Mouse (Mus musculus) R1 (cell line): Measurements from ENCODE around the gene Zbtb34.

ENCODE experiments used
- DNase-seq: peaks from one replicate; pipeline ENCODE4 v3.0.0-alpha.2; 2018; ENCODE audit warnings: low read depth, low spot score

Zbtb34 gene

GRCm38 (mm10) chr2:33401217-33401616 lies 29.9 kb downstream of the Zbtb34 start:
- DNase-seq: peak; percentile 42

GRCm38 (mm10) chr2:33400541-33400940 lies 30.6 kb downstream of the Zbtb34 start:
- DNase-seq: no peak

GRCm38 (mm10) chr2:33399091-33399490 lies 32.0 kb downstream of the Zbtb34 start:
- DNase-seq: no peak

GRCm38 (mm10) chr2:33397036-33397435 lies 34.1 kb downstream of the Zbtb34 start:
- DNase-seq: no peak

GRCm38 (mm10) chr2:33395053-33395452 lies 36.1 kb downstream of the Zbtb34 start:
- DNase-seq: no peak

- DNase-seq: peak; percentile 64
These were observed 37.0 kb downstream of the Zbtb34 start for GRCm38 (mm10) chr2:33393951-33394635.

GRCm38 (mm10) chr2:33393021-33393420 lies 38.1 kb downstream of the Zbtb34 start:
- no peak for DNase-seq

GRCm38 (mm10) chr2:33371648-33372408 lies 59.3 kb downstream of the Zbtb34 start:
- peak; percentile 26 for DNase-seq

- DNase-seq: peak; percentile 95
These were observed 60.1 kb downstream of the Zbtb34 start, which contains the start of gene Ralgps1 for GRCm38 (mm10) chr2:33370777-33371647. TSS of gene Ralgps1 (minus strand) at chr2:33371486.

- DNase-seq: peak; percentile 14
These were observed 60.8 kb downstream of the Zbtb34 start for GRCm38 (mm10) chr2:33370276-33370776.

GRCm38 (mm10) chr2:33369453-33369852 lies 61.7 kb downstream of the Zbtb34 start:
- DNase-seq: no peak

GRCm38 (mm10) chr2:33368486-33368885 lies 62.6 kb downstream of the Zbtb34 start:
- DNase-seq: no peak

GRCm38 (mm10) chr2:33365703-33366471 lies 65.2 kb downstream of the Zbtb34 start:
- DNase-seq: no peak

GRCm38 (mm10) chr2:33364656-33365055 lies 66.5 kb downstream of the Zbtb34 start:
- DNase-seq: no peak

GRCm38 (mm10) chr2:33363890-33364289 lies 67.2 kb downstream of the Zbtb34 start:
- DNase-seq: no peak

GRCm38 (mm10) chr2:33361139-33361716 lies 69.9 kb downstream of the Zbtb34 start:
- DNase-seq: no peak

GRCm38 (mm10) chr2:33360564-33360963 lies 70.6 kb downstream of the Zbtb34 start:
- DNase-seq: no peak

GRCm38 (mm10) chr2:33359184-33359583 lies 71.9 kb downstream of the Zbtb34 start:
- no peak for DNase-seq

- DNase-seq: peak; percentile 49
These were observed 73.8 kb downstream of the Zbtb34 start for GRCm38 (mm10) chr2:33357250-33357838.
